Mouse (Mus musculus) C2C12 (cell line): ENCODE data around the gene Tgfbr2.

ENCODE experiments used
- CEBPB ChIP-seq: IDR thresholded peaks from one replicate; pipeline ENCODE4 v1.6.1; 2011; ENCODE audit warnings: low read depth, mild to moderate bottlenecking, control low read depth, moderate library complexity
- CTCF ChIP-seq: IDR thresholded peaks from one replicate; pipeline ENCODE4 v1.5.1; 2011; ENCODE audit not compliant: control insufficient read depth, insufficient read depth, insufficient read length
- MYOG ChIP-seq: IDR thresholded peaks from one replicate; pipeline ENCODE4 v1.6.1; 2011; ENCODE audit not compliant: control insufficient read depth, insufficient read length; ENCODE audit errors: extremely low read depth
- USF1 ChIP-seq: IDR thresholded peaks from one replicate; pipeline ENCODE4 v1.6.1; 2011; ENCODE audit warnings: low read depth, mild to moderate bottlenecking, control low read depth, moderate library complexity

- TF ChIP-seq CEBPB (no peak), CTCF (no peak), MYOG (no peak), USF1 (no peak)
Measured at GRCm38 (mm10) chr9:116198488-116198887, 23.3 kb upstream of the Tgfbr2 start.
